Mouse (Mus musculus) right cerebral cortex, adult 2 months (tissue): ENCODE results near the gene Gigyf2.

Experiments
- DNase-seq, 2 experiments: peaks; one replicate each; pipeline ENCODE4 v3.0.0; 2021 to 2022; ENCODE audit warnings: low spot score in 2 of 2

Gigyf2 gene

DNA sequence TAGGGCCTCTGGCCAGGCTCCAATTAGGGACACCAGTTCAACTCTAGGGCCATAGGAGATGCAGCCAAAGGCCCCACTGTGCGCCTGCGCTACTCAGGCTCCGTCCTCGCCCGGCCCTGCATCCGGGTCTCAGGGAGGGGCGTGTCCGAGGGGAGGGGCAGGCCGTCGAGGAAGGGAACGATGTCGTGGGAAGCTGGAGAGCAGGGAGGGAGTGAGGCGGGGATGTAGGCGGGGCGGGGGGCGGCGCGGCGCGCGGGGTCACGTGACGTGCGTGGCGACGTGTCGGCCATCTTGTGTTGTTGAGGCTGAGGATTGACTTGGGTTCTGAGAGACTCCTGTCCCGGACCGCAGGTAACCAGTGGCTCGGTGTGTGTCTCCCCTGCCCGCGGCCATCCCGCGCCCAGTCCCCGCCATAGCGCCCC, at the start of gene Gigyf2:
Gene Gigyf2, plus strand, starts transcription at position 257 of the 422 bp plus-strand sequence.
- peak; percentile 91 to 93 for DNase-seq

GRCm38 (mm10) chr1:87280281-87280680, 46.5 kb upstream of the Gigyf2 start:
- no peak for DNase-seq

- no peak for DNase-seq
These were observed 45.0 kb upstream of the Gigyf2 start for GRCm38 (mm10) chr1:87281599-87282412.

DNA sequence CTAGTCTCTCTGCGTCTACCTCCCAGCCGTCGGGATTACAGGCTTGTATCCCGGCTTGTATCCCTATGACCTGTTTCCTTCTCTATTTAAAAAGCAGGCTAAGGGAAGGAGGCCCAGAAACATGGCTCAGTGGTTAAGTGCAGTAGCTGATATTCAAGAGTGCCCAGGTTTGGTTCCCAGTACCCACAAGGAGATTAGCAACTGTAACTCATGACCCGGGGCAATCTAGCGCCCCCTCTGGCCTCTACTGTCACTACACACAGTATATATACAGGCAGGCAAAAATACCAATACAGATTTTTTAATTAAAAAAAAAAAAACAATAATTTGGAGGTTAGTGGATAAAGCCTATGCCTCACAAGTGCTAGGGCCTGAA, 44.4 kb upstream of the Gigyf2 start:
- DNase-seq: no peak

DNA sequence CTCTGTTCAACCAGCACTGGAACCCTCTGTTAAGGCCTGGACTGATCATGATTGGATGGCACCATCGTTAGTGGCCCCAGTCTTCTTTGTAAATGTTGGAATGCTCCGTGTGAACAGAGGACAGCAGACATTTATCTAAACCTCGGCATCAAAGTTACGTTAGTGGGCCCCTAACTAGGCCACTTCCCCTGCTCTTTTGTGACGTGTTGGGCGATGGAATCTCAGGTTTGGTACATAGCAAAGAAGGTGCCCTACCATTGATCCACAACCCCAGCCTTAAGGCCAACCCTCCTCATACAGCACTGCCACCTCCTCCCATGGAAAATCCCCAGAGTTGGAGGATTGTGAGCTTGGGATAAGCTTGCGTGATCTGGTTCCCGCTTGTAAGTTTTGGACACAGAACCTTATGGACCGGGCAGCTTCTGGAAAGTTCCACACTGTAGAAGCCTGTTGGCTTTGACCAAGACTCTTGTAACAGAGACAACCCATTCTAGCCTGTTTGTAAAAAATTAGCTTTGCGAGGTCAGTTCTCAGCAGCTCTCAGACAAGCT, 43.3 kb upstream of the Gigyf2 start:
- no peak for DNase-seq

GRCm38 (mm10) chr1:87287105-87287504, 39.7 kb upstream of the Gigyf2 start:
- no peak for DNase-seq

DNA sequence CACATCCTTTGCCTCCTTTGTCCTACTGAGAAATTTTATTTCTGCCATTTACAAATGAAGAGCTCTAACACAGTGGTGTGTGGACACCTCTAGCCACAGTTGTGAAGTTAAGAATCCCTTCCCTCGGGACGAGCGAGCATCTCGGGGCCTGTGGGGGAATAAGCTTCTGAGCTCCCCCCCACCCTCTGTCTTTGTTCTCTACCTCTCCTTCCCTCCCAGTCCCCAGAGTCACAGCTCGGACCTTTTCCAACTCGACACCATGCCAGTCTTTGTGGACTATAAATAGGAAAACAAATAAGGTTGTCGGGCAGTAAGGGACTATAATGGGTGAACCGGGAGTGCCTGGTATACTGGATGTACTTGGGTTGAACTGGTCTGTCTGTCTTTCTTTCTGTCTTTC, 35.4 kb upstream of the Gigyf2 start:
- DNase-seq: no peak

GRCm38 (mm10) chr1:87292420-87293190, 34.2 kb upstream of the Gigyf2 start:
- peak; percentile 47 to 51 for DNase-seq

GRCm38 (mm10) chr1:87294063-87294710, 32.6 kb upstream of the Gigyf2 start:
- no peak for DNase-seq

GRCm38 (mm10) chr1:87294951-87295350, 31.8 kb upstream of the Gigyf2 start:
- DNase-seq: no peak

- no peak for DNase-seq
These were observed 29.4 kb upstream of the Gigyf2 start for GRCm38 (mm10) chr1:87297346-87297925.

GRCm38 (mm10) chr1:87300360-87301286, 26.2 kb upstream of the Gigyf2 start:
- DNase-seq: no peak

DNA sequence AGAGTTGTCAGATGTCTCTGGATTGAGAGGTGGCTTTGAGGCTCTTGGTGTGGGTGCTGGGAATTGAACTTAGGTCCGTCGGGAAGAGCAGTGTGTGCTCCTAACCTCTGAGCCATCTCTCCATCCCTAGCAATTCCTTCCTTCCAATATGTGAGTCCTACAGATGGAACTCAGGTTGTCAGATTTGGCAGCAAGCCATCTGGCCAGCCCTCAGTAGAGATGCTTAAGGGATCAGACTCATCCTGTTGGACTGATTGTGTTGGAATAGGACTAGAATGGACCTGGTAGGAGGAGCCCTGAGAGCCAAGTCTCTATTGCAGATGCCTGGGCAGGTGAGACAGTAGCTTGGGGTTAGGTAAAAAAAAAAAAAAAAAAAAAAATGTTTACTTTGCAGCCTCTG, 24.8 kb upstream of the Gigyf2 start:
- DNase-seq: no peak

- DNase-seq: no peak
These were observed 17.8 kb upstream of the Gigyf2 start for GRCm38 (mm10) chr1:87308952-87309351.

DNA sequence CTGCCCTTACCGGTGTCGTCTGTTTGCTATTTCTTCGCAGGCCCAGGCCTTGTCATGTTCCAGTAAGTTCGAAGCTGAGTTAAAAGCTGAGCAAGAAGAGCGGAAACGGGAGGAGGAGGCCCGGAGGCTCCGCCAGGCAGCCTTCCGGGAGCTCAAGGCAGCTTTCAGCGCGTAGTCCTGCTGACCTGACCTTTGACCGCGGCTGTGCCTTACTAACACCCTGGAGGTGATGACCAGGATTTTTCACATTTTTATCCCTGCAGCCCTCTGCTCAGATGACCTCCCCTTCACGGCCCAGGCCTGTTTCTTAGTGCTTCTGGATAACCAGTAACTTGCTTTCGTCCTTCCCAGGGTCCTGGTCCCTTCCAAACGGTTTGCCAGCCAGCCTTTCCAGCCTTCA, 17.2 kb upstream of the Gigyf2 start:
- no peak for DNase-seq

DNA sequence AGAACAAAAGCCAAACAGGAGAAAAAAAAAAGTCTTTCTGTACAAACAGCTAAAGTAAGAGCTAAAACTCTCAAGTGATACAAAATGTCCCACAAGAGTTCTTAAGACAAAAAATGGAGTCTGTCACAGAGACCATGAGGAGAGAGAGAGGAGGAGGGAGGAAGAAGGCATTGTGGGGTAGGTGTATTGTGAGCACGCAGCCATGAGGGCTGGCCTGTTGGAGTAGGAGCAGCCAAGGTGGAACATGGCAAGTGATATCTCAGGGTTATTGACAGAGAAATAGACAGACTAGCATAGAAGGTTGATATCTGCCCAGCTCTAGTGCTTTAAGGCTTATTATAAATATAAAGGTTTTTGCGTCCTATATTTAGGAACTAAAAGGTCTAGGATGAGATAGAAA, 14.1 kb upstream of the Gigyf2 start:
- no peak for DNase-seq

DNA sequence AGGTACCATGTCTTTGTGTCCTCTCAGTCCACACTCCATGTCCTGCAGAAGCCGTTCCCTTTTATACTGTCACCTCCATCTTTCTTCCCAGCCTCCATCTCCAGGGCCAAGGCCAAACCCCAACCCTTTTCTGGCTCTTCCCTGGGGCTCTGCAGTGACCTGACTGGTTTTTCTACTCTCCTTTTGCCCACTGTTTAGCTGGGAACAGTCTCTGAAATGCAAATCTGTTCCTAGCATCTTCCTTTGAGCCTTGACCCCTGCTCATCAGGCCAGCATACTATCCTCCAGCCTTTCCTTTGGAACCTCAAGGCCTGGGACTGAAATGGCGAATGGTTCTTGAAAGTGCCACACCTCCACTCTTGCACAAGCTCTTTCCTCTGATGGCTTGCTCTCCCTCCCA, 13.7 kb upstream of the Gigyf2 start:
- DNase-seq: no peak

- DNase-seq: no peak
These were observed 12.8 kb upstream of the Gigyf2 start for GRCm38 (mm10) chr1:87313843-87314570.

GRCm38 (mm10) chr1:87315431-87315830, 11.4 kb upstream of the Gigyf2 start:
- no peak for DNase-seq

- DNase-seq: no peak
These were observed 10.9 kb upstream of the Gigyf2 start for GRCm38 (mm10) chr1:87315894-87316293.
